Mouse (Mus musculus): ENCODE results near the gene Ttll7.

Ttll7 gene

DNA sequence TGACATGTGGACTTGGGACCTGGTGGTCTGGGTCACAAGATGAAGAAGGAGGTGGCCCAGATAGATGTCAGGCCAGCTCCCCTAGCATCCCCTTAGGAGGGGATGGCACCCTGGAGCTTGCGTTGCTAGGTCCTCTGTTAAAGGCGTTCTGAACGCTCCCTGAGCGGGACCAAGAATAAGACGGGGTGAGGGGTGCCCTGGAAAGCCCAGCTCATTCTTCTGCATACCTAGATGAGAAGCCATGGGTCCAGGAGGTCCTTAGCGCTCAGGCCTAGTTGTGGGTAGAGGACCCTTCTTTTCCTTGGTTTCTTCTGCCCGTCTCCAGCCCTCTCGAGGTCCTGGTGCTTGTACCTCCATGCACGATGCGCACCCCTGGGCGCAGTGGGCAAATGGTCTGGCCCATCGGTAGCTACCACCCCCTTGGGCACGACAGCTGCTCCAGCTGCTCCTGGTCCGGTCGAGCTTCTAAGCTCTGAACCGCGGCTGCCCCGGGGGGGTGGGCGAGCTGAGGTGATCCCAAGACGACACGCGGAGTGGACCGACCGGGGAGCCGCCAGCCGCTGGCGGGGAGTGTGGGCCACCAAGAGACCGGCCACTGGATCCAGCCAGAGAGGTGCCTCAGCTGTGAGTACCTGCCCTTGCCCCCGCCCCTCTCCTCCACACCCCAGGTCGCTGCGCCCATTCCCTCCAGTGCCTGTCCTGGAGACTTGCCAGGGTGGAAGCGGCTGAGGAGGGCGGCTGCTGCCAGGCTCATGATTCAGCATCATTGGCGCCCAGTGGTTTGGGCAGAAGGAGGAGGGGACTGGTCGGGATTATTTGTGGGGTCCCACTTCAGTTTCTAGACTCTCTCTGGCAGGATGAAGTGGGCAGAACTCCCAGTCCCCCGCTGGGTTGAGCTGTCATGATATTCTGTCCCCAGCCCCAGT is at the start of gene Ttll7:
Gene Ttll7, plus strand, starts transcription at position 402 of the 926 bp plus-strand sequence.
- peak; percentile 17 for DNase-seq (ENCODE audit: low read depth)

DNA sequence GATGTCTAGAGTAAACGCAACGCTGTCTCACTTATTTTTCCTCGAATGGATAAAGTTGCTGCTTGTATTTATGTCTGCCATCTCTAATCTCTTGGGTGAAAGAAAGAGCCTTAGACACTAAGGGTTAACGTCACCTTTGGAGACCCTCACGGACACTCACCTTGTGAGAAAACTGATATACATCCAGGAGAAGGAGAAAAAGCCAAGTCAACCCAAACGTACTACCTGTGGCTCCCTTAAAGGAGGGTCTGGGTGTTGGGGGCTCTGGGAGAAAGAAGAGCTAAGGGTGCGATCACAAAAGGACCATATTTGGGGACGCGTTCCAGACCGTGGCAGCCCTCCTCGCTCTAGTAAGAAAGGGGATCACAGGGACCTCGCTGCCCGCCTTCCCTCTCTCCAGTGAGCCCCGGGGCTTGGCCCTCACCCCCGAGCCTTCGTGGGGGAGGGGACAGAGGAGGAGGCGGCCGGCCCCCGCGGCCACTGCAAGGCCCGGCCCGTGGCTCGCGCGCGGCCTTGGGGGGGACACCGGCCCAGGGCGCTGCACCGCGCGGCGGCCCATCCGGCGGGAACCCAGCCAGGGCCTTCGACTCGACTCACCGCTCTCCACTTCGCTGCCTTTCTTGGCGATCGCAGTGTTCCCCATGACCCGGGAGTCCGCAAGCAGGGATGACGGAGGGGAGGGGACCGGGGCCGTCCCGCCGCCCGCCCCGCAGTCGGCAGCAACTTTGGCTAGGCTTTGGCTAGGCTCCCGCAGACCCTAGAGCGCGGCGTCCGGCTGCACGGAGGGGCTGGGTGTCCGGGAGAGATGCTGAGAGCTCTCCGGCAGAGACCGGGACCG is 39.9 kb upstream of the Ttll7 start:
- no peak for DNase-seq (ENCODE audit: low read depth)

GRCm38 (mm10) chr3:146812901-146813393 is 39.2 kb upstream of the Ttll7 start, which contains the start of gene Prkacb:
Gene Prkacb (minus strand): TSS chr3:146812990.
- peak; percentile 58 for DNase-seq (ENCODE audit: low read depth)

DNA sequence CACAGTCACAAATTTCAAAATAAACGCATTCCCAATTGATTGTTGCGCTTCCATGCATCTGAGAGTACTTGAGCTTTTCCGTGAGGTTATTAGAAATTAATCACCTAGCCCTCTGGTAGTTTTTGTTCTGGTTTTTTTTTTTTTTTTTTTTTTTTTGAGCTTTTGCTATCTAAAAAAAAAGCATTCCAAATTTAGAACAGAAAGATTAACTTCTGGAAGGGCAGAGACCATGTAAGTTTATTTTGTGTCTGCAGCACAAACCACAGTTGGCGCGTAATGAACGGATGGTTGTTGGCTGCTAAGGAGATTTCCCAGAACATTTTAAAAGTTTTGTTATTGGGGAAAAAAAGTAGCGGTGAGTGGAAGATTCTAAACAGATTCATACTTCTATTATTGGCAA is 38.5 kb upstream of the Ttll7 start:
- no peak for DNase-seq (ENCODE audit: low read depth)

- no peak for DNase-seq (ENCODE audit: low read depth)
These were observed 31.4 kb upstream of the Ttll7 start for GRCm38 (mm10) chr3:146820718-146821117.

GRCm38 (mm10) chr3:146842766-146843165 is 9.4 kb upstream of the Ttll7 start:
- no peak for DNase-seq (ENCODE audit: low read depth)

GRCm38 (mm10) chr3:146843470-146843869 is 8.7 kb upstream of the Ttll7 start:
- DNase-seq (ENCODE audit: low read depth): no peak

GRCm38 (mm10) chr3:146846237-146846636 is 5.9 kb upstream of the Ttll7 start:
- DNase-seq (ENCODE audit: low read depth): no peak

DNA sequence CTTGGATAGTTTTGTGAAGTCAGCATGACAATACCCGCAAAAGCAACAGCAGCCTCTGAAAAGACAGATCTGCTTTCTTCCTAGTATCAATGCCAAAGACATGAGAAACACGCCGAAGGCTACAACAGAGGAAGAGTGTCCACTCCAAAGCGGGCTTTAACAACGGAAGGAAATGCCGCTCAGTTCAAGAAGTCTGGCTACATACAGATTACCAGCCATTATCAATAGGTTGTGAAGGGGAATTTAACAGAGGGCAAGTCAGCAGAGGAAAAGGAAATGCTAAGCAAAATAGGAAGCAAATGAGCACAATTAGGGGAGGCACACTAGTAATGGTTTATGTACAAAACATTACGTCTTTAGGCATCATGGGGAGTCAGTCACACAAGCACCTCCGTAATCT is 4.1 kb upstream of the Ttll7 start:
- no peak for DNase-seq (ENCODE audit: low read depth)

GRCm38 (mm10) chr3:146849360-146849759 is 2.8 kb upstream of the Ttll7 start:
- no peak for DNase-seq (ENCODE audit: low read depth)

GRCm38 (mm10) chr3:146854473-146855087 is 2.4 kb downstream of the Ttll7 start:
- DNase-seq (ENCODE audit: low read depth): no peak

- DNase-seq (ENCODE audit: low read depth): no peak
These were observed 5.2 kb downstream of the Ttll7 start for GRCm38 (mm10) chr3:146857373-146857772.

- DNase-seq (ENCODE audit: low read depth): no peak
These were observed 8.1 kb downstream of the Ttll7 start for GRCm38 (mm10) chr3:146860308-146860707.

GRCm38 (mm10) chr3:146866563-146866962 is 14.4 kb downstream of the Ttll7 start:
- DNase-seq (ENCODE audit: low read depth): peak; percentile 7

DNA sequence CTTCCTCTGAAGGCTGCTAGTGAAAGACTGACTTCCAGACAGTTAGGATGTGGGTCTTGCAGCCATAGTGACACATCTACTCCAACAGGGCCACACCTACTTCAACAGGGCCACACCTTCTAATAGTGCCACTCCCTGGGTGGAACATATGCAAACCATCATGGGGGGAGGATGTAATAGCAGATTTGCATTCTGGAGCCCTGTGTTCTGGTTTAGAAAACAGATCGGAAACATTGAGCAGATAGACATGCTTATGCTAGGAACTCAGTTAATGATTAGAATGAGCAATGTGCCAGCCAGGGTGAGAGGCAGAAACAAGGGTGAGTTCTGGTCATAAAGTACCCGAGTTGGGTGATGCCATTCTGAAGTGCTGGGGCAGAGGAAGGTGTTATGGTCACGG is 19.8 kb downstream of the Ttll7 start:
- no peak for DNase-seq (ENCODE audit: low read depth)

DNA sequence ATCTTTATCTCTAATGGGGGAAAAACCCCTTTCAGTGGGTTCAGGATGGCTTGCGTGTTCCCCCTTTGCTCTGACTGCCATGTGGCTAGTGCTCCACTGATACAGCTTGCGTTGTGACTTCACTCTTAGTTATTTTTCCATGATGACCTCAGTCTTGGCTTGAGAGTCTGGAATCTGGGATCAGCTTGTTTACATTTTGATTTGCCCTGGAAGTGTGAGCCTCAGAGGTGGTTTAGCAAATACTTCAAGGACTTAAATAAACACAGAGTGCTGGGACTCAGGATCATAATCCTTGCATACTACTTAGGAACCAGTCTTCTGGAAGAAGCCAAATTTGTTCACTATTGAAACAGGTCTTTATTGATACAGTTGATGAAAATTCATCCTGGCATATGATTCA is 23.8 kb downstream of the Ttll7 start:
- no peak for DNase-seq (ENCODE audit: low read depth)

- no peak for DNase-seq (ENCODE audit: low read depth)
These were observed 41.8 kb downstream of the Ttll7 start for GRCm38 (mm10) chr3:146893931-146894330.

DNA sequence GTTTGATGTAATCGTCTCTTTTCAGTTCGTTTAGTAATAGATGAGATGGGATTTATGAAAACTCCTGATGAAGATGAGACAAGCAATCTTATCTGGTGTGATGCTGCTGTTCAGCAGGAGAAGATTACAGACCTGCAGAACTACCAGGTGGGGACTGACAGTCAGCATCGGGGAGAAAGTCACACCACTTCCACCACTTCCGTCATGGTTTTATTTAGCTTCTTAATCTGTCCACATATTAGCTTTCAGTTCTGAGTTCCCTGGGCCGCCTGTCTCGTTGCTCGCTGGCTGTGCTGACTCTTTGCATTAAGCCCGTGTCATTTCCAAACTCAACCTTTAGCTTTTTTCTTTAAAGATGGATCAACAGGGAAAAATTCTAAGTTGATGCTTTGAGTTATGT is 44.4 kb downstream of the Ttll7 start:
- no peak for DNase-seq (ENCODE audit: low read depth)

DNA sequence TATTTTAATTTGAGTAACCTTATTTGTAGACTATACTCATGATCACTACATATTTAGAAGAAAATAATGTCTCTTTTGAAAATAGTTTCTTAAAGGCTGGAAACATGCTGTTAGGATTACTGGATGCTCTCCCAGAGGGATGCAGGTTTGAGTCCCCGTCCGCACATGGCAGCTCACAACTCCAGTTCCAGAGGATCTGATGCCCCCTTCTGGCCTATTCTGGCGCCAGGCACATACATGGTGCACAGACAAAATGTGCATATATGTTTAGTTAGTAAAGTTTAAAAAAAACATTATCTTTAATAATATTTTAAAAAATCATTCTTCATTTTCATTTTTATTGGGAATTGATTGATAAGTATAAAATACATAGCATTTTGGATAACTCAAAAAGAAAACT is 47.9 kb downstream of the Ttll7 start:
- DNase-seq (ENCODE audit: low read depth): no peak

DNA sequence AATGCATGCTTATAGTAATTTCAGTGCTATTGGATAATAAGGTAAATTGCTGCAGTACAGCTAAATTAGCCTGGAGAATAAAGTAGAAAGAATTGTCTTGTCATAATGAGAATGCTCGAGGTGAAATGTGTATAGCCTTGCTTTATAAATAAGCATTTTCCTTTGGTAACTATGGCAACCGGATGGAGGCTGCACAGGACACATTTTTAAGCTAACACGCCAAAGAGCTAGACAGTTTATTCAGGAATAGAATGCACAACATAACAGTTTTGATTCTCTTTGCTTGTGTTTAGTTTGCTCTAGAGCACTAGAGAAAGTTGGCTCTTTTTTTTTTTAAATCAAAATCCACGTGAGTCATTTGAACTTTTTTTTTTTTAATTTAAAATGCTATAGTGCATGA is 49.6 kb downstream of the Ttll7 start:
- no peak for DNase-seq (ENCODE audit: low read depth)

DNA sequence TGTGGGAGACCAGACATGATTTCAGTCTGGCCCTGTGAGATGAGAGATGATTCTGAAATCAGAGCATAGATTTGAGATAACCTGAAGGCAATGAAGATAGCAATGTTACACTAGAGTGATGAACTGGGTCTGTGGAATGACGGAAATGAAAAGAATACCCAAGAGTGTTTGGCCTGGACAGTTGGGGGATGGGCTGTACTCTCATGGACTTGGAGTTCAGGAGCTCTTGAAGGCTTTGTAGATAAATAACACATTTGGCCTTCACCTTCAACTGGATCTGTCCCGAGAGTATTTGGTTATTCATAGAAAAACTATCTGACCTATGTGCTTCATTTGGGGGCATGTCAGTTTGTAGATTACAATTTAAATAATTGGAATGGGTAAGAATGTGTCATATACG is 53.4 kb downstream of the Ttll7 start:
- no peak for DNase-seq (ENCODE audit: low read depth)

DNA sequence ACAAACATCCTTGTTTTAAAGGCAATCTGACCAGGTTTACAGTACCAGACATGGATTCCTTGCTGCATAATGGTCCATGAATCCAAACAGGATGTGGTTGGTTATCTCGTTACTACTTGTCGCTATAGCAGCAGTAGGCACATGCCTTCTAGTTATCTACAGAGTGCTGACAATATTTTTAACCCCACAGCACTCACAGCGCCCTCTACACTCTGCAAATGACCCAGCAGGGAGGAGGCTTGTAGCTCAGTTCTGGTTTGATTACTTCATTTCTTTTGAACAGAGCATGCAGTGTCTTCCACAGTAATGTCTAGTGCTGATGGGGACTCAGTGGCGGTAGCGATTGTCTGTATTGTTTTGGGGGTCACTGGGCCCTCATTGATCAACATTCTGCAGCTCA is 56.8 kb downstream of the Ttll7 start:
- no peak for DNase-seq (ENCODE audit: low read depth)

Data from c-Kit-positive CD71-positive TER-119-negative erythroid progenitor cells, embryonic 14.5 days (primary cell).